Mouse (Mus musculus) frontal cortex, adult (tissue): ENCODE results near the gene Mlycd.
A peak's percentile ranks its signal among the peaks of the same experiment; 100 is the strongest.

Experiments
- ATAC-seq: cut with Nextera tagmentation; 2 replicates; pipeline ENCODE4 v1.9.2; 2017; ENCODE audit warnings: mild to moderate bottlenecking, moderate library complexity, mixed read lengths; ENCODE audit not compliant: low TSS enrichment

Gene Mlycd

DNA sequence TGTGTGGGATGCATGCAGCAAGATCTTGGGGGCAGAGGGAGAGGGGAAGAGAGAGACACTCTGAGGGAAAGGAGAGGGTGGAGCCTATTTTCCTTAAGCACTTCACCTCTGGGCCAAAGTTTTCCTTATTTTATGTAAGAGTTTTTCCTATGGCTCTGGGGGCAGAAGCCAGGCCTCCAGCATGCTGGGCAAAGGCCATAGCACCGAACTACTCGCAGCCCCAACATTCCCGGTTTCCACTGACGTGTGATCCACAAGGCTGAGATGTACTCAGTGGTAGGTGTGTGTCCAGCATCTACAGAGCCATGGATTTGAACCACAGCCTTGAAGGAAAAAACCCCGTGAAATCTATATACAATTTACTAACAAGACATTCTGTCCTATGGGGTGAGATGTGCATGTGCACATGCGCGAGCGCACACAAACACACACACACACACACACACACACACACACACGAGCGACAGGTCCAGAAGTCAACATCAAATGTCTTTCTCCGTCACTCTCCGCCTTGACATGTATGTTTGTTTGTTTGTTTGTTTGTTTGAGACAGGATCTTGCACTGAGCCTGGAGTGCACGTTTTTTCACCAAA lies 39.0 kb downstream of the Mlycd start, which contains the start of gene Osgin1:
TSS of gene Osgin1 (plus strand) at position 543 of the 593 bp plus-strand sequence.
- no peak for ATAC-seq

GRCm38 (mm10) chr8:119434569-119434968 lies 39.9 kb downstream of the Mlycd start:
- no peak for ATAC-seq

- no peak for ATAC-seq
Observed at GRCm38 (mm10) chr8:119435527-119435926, 40.8 kb downstream of the Mlycd start.

DNA sequence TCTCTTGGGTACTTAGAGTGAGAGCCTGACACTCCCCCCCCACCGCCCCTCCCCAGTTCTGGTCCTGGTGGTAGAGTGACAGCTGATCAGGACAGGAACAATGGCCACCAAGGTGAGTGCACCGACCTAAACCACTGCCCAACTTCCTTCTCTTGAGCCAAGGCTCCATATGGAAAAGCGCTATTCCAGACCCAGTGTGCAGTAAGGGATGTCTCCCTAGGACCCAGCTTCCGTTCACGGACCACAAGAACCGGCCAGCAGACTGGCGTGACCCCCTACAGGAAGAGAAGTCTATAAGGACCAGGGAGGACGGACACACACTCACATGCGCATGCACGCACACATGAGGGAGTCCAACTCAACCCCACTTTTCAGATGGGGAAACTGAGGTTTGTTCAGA lies 41.7 kb downstream of the Mlycd start:
- ATAC-seq, result no peak

- no peak for ATAC-seq
Observed at GRCm38 (mm10) chr8:119436933-119437332, 42.3 kb downstream of the Mlycd start.

DNA sequence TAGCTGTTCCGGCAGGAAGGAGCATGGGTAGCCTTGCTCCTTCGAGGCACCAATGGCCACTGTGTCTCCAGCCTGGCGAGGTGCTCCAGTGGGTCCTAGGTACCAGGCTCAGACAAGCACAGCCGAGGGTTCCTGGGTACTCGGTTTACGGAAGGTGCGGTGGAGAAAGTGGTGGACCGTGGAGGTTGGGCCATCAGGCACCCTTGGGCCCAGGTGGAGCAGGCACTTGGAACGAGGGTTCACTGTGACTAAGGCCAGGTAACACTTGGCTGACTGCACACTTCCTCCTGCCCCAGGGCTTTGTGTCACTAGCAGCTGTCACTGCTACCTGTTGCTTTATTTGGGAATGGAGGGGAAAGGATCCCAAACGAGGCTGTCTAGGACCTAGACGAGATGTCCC lies 42.8 kb downstream of the Mlycd start:
- ATAC-seq, result no peak

DNA sequence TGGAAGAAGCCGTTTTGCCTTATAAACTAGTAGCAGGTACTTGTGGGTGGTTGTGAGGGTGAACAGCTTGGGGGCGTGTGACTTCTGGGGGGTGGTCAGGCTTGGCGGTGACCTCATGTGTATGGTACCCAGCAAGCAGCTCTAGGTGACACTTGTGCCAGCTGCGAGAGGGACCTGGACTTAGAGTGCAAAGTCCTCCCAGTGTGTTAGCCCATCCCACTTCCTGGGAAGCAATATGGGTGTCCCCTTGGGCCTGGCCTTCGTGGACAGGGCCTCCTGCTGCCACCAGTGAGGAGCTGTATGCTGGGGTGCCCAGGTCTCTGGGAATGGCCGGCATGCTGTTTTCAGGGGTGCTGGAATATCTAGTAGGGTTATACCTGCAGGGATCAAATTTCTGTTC lies 44.2 kb downstream of the Mlycd start:
- ATAC-seq, result no peak

DNA sequence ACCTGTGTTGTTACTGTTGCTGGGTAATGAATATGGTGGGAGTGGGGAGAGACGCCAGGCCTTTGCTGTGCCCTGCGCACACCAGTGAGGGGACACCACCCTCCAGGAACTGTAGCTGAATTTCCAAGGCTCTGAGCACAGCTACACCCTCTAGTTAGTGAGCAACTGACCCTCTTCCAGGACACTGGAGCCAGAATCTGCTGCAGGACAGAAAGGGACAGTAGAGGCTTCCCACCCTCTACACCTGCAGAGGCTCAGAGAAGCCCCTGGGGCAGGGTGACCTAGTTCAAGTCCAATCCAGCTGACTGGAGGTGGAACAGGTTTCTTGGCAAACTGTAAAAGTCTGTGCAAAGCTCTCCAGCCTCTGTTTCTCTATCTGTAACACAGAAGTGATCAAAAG lies 44.7 kb downstream of the Mlycd start:
- no peak for ATAC-seq

DNA sequence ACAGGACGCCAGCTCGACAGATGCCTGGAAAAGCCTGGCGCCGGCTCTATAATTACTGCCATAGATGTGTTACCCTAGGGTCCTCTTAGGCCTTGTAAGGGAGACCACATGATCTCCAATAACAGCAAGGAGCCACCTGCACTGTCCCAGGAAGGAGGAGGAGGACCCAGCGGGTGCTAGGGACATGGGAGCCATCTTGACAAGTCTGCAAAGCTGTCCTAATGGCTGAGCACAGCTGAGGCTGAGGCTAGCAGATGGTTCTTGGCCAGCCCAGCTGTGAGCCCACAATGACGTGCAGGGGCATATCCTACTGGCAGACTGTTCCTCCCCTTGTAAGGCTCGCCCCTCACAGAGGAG lies 45.2 kb downstream of the Mlycd start:
- no peak for ATAC-seq

- ATAC-seq, result peak; percentile 62
Observed at GRCm38 (mm10) chr8:119440250-119440951, 45.7 kb downstream of the Mlycd start.

DNA sequence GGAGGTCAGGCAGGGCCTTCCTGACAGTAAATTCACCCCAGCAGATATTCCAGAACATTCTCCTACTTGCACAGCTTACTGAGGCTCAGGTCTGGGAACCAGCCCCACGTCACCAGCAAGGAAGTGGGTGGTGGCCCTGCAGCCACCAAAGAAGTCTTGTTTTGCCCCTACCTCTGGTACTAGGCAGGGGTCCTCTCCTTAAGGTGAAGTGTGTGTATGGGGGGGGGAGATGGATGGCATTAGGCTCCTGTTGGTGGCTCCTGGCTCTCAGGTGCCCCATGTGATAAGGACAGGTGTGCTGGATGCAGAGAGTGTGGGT lies 46.2 kb downstream of the Mlycd start:
- 0 out of 2 replicates have a peak, but pooled peaks have one; percentile 8 for ATAC-seq

GRCm38 (mm10) chr8:119442013-119442412 lies 47.3 kb downstream of the Mlycd start:
- no peak for ATAC-seq

GRCm38 (mm10) chr8:119442970-119443369 lies 48.3 kb downstream of the Mlycd start:
- ATAC-seq, result no peak

GRCm38 (mm10) chr8:119446211-119446989 lies 51.7 kb downstream of the Mlycd start, which contains the start of gene Necab2:
TSS of gene Necab2 (plus strand) at chr8:119446719.
- peak; percentile 58 for ATAC-seq

- no peak for ATAC-seq
Observed at GRCm38 (mm10) chr8:119446990-119447780, 52.5 kb downstream of the Mlycd start.

DNA sequence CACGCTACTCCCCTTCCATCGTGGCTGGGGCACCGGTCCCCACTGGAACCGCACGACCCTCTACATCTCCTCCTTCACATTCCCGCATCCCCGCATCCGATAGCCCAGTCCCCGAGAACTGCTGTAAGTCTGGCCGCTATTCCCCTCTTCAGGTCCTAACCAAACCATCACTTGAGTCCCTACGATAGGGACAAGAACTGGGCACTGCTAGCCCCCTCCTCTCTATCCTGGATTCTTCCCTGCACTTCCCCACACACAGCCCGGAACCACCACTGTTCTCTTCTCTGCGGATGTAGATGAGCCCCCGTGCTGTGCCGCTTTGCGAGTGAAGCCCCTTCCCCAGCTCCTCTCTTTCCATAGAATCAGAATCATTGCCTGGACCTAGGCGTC lies 53.1 kb downstream of the Mlycd start:
- ATAC-seq, result no peak

DNA sequence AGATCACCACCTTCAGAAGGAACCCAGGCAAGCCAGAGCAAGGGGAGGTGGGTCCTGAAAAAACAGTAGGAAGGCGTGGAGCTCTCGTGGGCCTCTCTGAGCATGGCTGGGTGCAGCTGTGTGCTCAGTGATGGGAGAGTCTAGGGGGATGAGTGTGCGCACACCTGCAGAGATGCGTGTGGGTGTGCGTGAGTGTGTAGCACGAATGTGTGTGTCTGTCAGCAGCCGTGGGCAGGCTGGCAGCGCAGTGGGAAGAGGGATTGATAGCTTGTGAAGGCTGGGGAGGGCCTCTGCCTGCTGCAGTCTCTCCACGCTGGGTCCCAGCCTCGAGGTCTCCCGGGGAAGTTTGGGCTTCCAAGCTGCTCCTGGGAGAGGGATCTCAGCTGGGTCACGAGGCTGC lies 54.9 kb downstream of the Mlycd start:
- peak; percentile 65 for ATAC-seq

GRCm38 (mm10) chr8:119451131-119451530 lies 56.5 kb downstream of the Mlycd start:
- ATAC-seq, result no peak

DNA sequence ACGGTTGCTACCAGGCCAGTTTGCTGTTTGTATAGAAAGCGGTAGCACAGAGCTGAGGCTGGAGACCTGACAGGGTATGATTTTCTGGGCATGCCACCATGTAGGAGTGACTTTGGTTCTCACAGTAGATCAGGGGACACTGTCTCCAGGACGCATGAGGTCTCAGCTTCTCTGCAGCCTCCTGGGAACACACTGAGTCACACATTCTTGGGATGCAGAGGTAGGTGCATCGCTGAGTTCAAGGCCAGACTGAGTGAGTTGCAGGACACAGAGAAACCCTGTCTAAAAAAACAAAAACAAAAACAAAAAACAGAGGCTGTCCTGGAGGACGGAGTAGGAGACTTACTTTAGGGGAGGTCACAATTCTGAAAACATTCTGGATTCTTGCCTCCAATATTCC lies 58.2 kb downstream of the Mlycd start:
- no peak for ATAC-seq

DNA sequence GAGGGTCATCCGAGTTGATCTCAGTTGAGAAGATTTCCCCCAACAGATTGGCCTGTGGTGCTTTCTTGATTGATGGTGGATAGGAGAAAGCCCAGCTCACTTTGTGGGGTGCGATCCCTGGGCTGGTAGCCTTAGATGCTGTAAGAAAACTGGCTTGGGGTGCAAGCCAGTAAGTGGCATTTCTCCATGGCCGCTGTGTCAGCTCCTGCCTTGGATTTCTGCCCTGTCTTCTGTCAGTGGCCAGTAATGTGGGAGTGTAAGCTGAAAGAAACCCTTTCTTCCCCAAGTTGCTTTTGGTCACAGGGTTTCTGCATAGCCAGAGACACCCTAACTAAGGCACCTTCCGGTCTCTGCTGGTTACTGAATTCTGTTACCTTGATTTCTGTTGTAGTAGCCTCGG lies 61.4 kb downstream of the Mlycd start:
- no peak for ATAC-seq

GRCm38 (mm10) chr8:119459724-119460123 lies 65.0 kb downstream of the Mlycd start:
- ATAC-seq, result no peak
